Comparison of ENCODE assay signal across 19 mouse cellular contexts in the genomic region with DNA sequence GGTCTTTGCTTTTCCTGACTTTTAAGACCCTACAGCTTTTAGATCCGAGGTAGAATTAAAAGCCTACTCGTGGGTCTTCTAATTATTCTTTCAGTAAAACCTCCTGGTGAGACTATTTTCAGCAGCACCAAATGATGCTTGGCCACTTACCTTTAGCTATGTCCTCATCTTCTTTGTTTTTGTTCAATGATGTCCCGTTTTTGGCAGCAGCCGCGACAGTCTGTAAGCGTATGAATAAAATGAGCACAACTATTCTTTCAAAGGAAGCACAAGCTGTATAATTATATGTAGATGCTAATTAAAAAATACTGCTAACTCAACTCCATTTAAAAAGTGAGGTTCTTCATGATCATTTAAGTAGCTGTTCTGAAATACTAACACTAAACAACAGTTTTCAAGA. TPM values are rescaled to one million over a fixed set of nuclear protein-coding genes. Genes with fewer than 3 reads are reported as not detected.
DNase-seq lines count a peak whose midpoint lies in the region; ATAC-seq and TF ChIP-seq lines count a peak whose summit lies in the region.
"Had no signal": no experiment of that assay in that cellular context is flagged by ENCODE, and none has a peak within 500 bp of the region (broad histone marks: within the 10 kb centered on the region; RNA-seq: fewer than 3 reads in every experiment).

No protein-coding gene starts in this region.

- ATAC-seq in forebrain, postnatal 0 days: peak; percentile 56; the same call in 1 of the 2 replicates
- no peak for ATAC-seq in forebrain, embryonic 13.5 days
- ATAC-seq: hindbrain, postnatal 0 days had no signal

- no peak overlapping the region for H3K4me3 ChIP-seq in forebrain, postnatal 0 days (ENCODE audit: low read depth, low read length)
- no peak overlapping the region for H3K4me3 ChIP-seq in forebrain, embryonic 13.5 days
- no peak overlapping the region for H3K4me3 ChIP-seq in left cerebral cortex, adult 2 months
- H3K4me3 ChIP-seq: embryonic facial prominence, embryonic 13.5 days; heart, embryonic 13.5 days; hindbrain, embryonic 13.5 days had no signal

- H3K4me2 ChIP-seq in forebrain, postnatal 0 days (ENCODE audit: low read depth): no peak overlapping the region
- no peak overlapping the region for H3K4me2 ChIP-seq in forebrain, embryonic 13.5 days
- H3K4me2 ChIP-seq: embryonic facial prominence, embryonic 13.5 days; heart, embryonic 13.5 days; hindbrain, embryonic 13.5 days had no signal

- intact Hi-C loops in left cerebral cortex, adult 2 months (cut with DNase I): loop anchor here (10.0 kb wide), 1 partner anchor 81 kb away; no protein-coding TSS in a partner anchor

- H3K27ac ChIP-seq in forebrain, postnatal 0 days (ENCODE audit: low read depth, low read length): 0 out of 2 replicates have a peak overlapping the region, but pooled peaks have one; percentile 45
- no peak overlapping the region for H3K27ac ChIP-seq in forebrain, embryonic 13.5 days
- H3K27ac ChIP-seq in left cerebral cortex, adult 2 months: peak overlapping the region; percentile 78
- H3K27ac ChIP-seq: embryonic facial prominence, embryonic 13.5 days; heart, embryonic 13.5 days; hindbrain, embryonic 13.5 days; hindbrain, postnatal 0 days had no signal

- peaks cover 2% of the 10 kb centered on the region; the same call in 1 of the 2 replicates for H3K36me3 ChIP-seq in forebrain, postnatal 0 days (ENCODE audit: insufficient read depth)
- H3K36me3 ChIP-seq in forebrain, embryonic 13.5 days (ENCODE audit: poor library complexity, severe bottlenecking): peaks cover 34% of the 10 kb centered on the region

- no peak for TF ChIP-seq CTCF in forebrain, postnatal 0 days (IDR thresholded peaks at IDR 0.05; ENCODE audit: low read depth)
- TF ChIP-seq CTCF in left cerebral cortex, adult 2 months (IDR thresholded peaks at IDR 0.05): no peak

- peak; percentile 59 for DNase-seq in forebrain, postnatal 0 days
- no peak for DNase-seq in left cerebral cortex, adult 2 months (ENCODE audit: extremely low spot score in 1 of 2, low spot score in 2 of 2)
- no peak for DNase-seq in left cerebral cortex, adult 18-20 months (ENCODE audit: low spot score in 2 of 2)
- DNase-seq in Muller cell, postnatal 12 days (ENCODE audit: inconsistent ontology term): peak; percentile 44
- DNase-seq in brain, adult 2 months (ENCODE audit: low read depth, low spot score): peak; percentile 44
- DNase-seq in frontal cortex, postnatal 14 days (ENCODE audit: low spot score in 2 of 2): no peak
- DNase-seq: adrenal gland, postnatal 10 days; cerebellum, adult 18-20 months; cerebellum, adult 9-11 months; cerebellum, postnatal 36 days; gastrocnemius, postnatal 14 days; kidney, adult 11 months had no signal

- H3K9ac ChIP-seq in forebrain, postnatal 0 days: no peak overlapping the region
- H3K9ac ChIP-seq in forebrain, embryonic 13.5 days: no peak overlapping the region
- H3K9ac ChIP-seq: embryonic facial prominence, embryonic 13.5 days; heart, embryonic 13.5 days; hindbrain, embryonic 13.5 days had no signal

- H3K27me3 ChIP-seq in forebrain, postnatal 0 days (ENCODE audit: insufficient read depth, low read length): no peaks in the 10 kb centered on the region
- no peaks in the 10 kb centered on the region for H3K27me3 ChIP-seq in forebrain, embryonic 13.5 days
- H3K27me3 ChIP-seq: embryonic facial prominence, embryonic 13.5 days; heart, embryonic 13.5 days; hindbrain, embryonic 13.5 days had no signal

- H3K4me1 ChIP-seq in forebrain, postnatal 0 days (ENCODE audit: insufficient read depth): no peaks in the 10 kb centered on the region
- H3K4me1 ChIP-seq in forebrain, embryonic 13.5 days: peaks cover 9% of the 10 kb centered on the region
- H3K4me1 ChIP-seq: heart, embryonic 13.5 days had no signal

- 32% methylated on average over 6 of the region's 6 CpGs for WGBS in forebrain, postnatal 0 days
- WGBS in forebrain, embryonic 13.5 days: 51% methylated on average over 6 of the region's 6 CpGs

- no peaks in the 10 kb centered on the region for H3K9me3 ChIP-seq in forebrain, postnatal 0 days (ENCODE audit: low read length)
- H3K9me3 ChIP-seq in forebrain, embryonic 13.5 days (replicated peaks): no peaks in the 10 kb centered on the region
- H3K9me3 ChIP-seq: embryonic facial prominence, embryonic 13.5 days; heart, embryonic 13.5 days; hindbrain, embryonic 13.5 days had no signal

RNA-seq across cellular contexts. Expression of a gene that starts 26.5 kb away (rescaled TPM):
- total RNA-seq in forebrain, postnatal 0 days (2014; rRNA removed): 34.0 and 40.3 TPM in 2 replicates
- 23.3 and 30.6 TPM in 2 replicates for polyA plus RNA-seq in forebrain, postnatal 0 days (2015; fragmentation: Nextera tagmentation; extraction: Ambion mirVana)
- polyA plus RNA-seq in forebrain, embryonic 13.5 days (2015; fragmentation: Nextera tagmentation; extraction: Ambion mirVana): 38.3 and 40.3 TPM in 2 replicates
- 10 to 100 TPM; 25.2 to 26.6 TPM for total RNA-seq in left cerebral cortex, adult 2 months (2021)
- total RNA-seq in left cerebral cortex, adult 18-20 months (2021): 10 to 100 TPM; 24.5 to 25.8 TPM

RNA-seq across cellular contexts. Expression of a gene that starts 38.9 kb away (rescaled TPM):
- 13.3 and 13.8 TPM in 2 replicates for total RNA-seq in forebrain, postnatal 0 days (2014; rRNA removed)
- polyA plus RNA-seq in forebrain, postnatal 0 days (2015; fragmentation: Nextera tagmentation; extraction: Ambion mirVana): 9.2 and 13.7 TPM in 2 replicates
- 6.6 TPM in 2 replicates for polyA plus RNA-seq in forebrain, embryonic 13.5 days (2015; fragmentation: Nextera tagmentation; extraction: Ambion mirVana)
- total RNA-seq in left cerebral cortex, adult 2 months (2021): 100 to 1,000 TPM; 166 to 176 TPM
- total RNA-seq in left cerebral cortex, adult 18-20 months (2021): 100 to 1,000 TPM; 159 to 162 TPM
- total RNA-seq: granulocyte monocyte progenitor cell, adult 5-6 weeks; hematopoietic stem cell, adult 5-6 weeks had no signal

Comparison
In these comparisons a context has a peak if more than half of its experiments do, and no peak if none do; other contexts are left out.
1. DNase-seq: peak in forebrain, postnatal 0 days (single experiment), Muller cell, postnatal 12 days (single experiment) and brain, adult 2 months (single experiment); none in left cerebral cortex, adult 2 months (0 of 2), left cerebral cortex, adult 18-20 months (0 of 2) and frontal cortex, postnatal 14 days (0 of 2).
2. RNA of a gene that starts 38.9 kb away (total RNA-seq): 166 to 176 TPM in left cerebral cortex, adult 2 months and 159 to 162 TPM in left cerebral cortex, adult 18-20 months; 13.3 to 13.8 TPM in forebrain, postnatal 0 days; every median in the first group is over 10 times any median in the second.